Mouse (Mus musculus) CH12.LX (cell line): ENCODE measurements around the gene Ralgapa1.

Experiments used
- CTCF ChIP-seq, 2 experiments: IDR thresholded peaks in 1 of 2; conservative IDR thresholded peaks in 1 of 2; 2 replicates each; pipeline ENCODE4 v1.5.1; 2011 to 2012; ENCODE audit warnings: low read depth in 2 of 2, low read length in 2 of 2, improper control_type of control experiment in 1 of 2, inconsistent platforms in 1 of 2, mild to moderate bottlenecking in 1 of 2, moderate library complexity in 1 of 2
- E2F4 ChIP-seq: IDR thresholded peaks from 2 replicates; pipeline ENCODE4 v1.6.1; 2011; ENCODE audit warnings: low read depth, low read length, improper control_type of control experiment; ENCODE audit not compliant: insufficient replicate concordance
- ETS1 ChIP-seq: conservative IDR thresholded peaks from 2 replicates; pipeline ENCODE4 v1.6.1; 2012; ENCODE audit warnings: low read depth, mild to moderate bottlenecking, inconsistent platforms, low read length, improper control_type of control experiment, moderate library complexity
- HCFC1 ChIP-seq: IDR thresholded peaks from 2 replicates; pipeline ENCODE4 v1.6.1; 2012; ENCODE audit warnings: low read depth, mild to moderate bottlenecking, inconsistent platforms, low read length, improper control_type of control experiment
- IRF4 ChIP-seq: IDR thresholded peaks from 2 replicates; pipeline ENCODE4 v1.6.1; 2014; ENCODE audit warnings: low read depth, mild to moderate bottlenecking, inconsistent platforms, low read length, improper control_type of control experiment
- NELFE ChIP-seq: IDR thresholded peaks from 2 replicates; pipeline ENCODE4 v1.6.1; 2011; ENCODE audit warnings: low read depth, low read length, improper control_type of control experiment
- POLR2A ChIP-seq: IDR thresholded peaks from 2 replicates; pipeline ENCODE4 v1.6.1; 2011; ENCODE audit warnings: low read depth, mild to moderate bottlenecking, improper control_type of control experiment, low read length
- POLR2AphosphoS2 ChIP-seq: IDR thresholded peaks from 2 replicates; pipeline ENCODE4 v1.6.1; 2011; ENCODE audit warnings: low read depth, low read length, improper control_type of control experiment
- TBP ChIP-seq: conservative IDR thresholded peaks from 2 replicates; pipeline ENCODE4 v1.6.1; 2011; ENCODE audit warnings: low read depth, low read length, improper control_type of control experiment
- UBTF ChIP-seq: IDR thresholded peaks from 2 replicates; pipeline ENCODE4 v1.6.1; 2012; ENCODE audit warnings: low read depth, mild to moderate bottlenecking, inconsistent platforms, low read length, improper control_type of control experiment, moderate library complexity
- ZC3H11A ChIP-seq: IDR thresholded peaks from 2 replicates; pipeline ENCODE4 v1.6.1; 2012; ENCODE audit warnings: low read depth, mild to moderate bottlenecking, inconsistent platforms, low read length, improper control_type of control experiment

DNA sequence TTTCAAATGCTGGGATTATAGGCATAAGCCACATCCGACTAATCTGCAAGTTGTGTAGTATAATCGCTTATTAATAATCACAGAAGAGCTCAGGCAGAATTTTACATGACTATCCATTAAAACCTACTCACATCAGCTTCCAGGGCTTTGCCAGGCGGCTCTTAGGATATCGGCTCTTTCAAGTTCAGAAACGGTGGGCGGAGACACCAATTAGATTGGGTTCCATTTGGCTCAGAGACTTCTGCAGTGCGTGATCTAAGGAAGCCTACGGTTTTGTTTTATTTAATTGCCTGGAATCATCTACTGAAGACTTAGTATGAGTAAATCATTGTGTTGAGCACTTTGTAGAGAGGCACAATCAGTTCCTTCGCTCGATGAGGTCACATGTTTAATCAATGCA lies 249.3 kb downstream of the Ralgapa1 start:
- TF ChIP-seq ETS1 (no peak), CTCF (conservative IDR thresholded peaks at IDR 0.05 in 1 of 2, IDR thresholded peaks at IDR 0.05 in 1 of 2; ENCODE audit: low read depth in 2 of 2, low read length in 2 of 2) (no peak), TBP (no peak), ZC3H11A (no peak), E2F4 (no peak), POLR2A (no peak), IRF4 (no peak), UBTF (no peak), HCFC1 (no peak), NELFE (no peak), POLR2AphosphoS2 (no peak)
